Mouse (Mus musculus): ENCODE measurements around the gene Mmp21. TPM values are rescaled to one million over a fixed set of nuclear protein-coding genes. Genes with fewer than 3 reads are reported as not detected.
A peak's percentile ranks its signal among the peaks of the same experiment; 100 is the strongest.
"Not testable (repeated sequence)": the region's sequence is repeated elsewhere in the genome, so short reads cannot be mapped to it uniquely, and the experiment has no call there.

Mmp21 gene
- total RNA-seq (2021): under 1 TPM; 0.20 to 0.25 TPM
- long read RNA-seq: 0 reads

GRCm38 (mm10) chr7:133679961-133680360 is at the start of gene Mmp21:
Mmp21 (minus strand) TSS chr7:133680061.
- no peak for DNase-seq (ENCODE audit: low spot score in 2 of 2)

- peak in 1 of 2 experiments; percentile 58 for DNase-seq (ENCODE audit: low spot score in 2 of 2)
These were observed 49.5 kb upstream of the Mmp21 start for GRCm38 (mm10) chr7:133729351-133729750.

- DNase-seq (ENCODE audit: low spot score in 2 of 2): no peak
These were observed 47.2 kb upstream of the Mmp21 start for GRCm38 (mm10) chr7:133727027-133727426.

- no peak for DNase-seq (ENCODE audit: low spot score in 2 of 2)
These were observed 45.7 kb upstream of the Mmp21 start for GRCm38 (mm10) chr7:133725571-133725970.

GRCm38 (mm10) chr7:133724844-133725243 is 45.0 kb upstream of the Mmp21 start:
- no peak for DNase-seq (ENCODE audit: low spot score in 2 of 2)

- DNase-seq (ENCODE audit: low spot score in 2 of 2): no peak
These were observed 40.8 kb upstream of the Mmp21 start for GRCm38 (mm10) chr7:133720616-133721015.

- DNase-seq (ENCODE audit: low spot score in 2 of 2): no peak
These were observed 38.7 kb upstream of the Mmp21 start for GRCm38 (mm10) chr7:133718580-133718979.

- no peak for DNase-seq (ENCODE audit: low spot score in 2 of 2)
These were observed 35.5 kb upstream of the Mmp21 start for GRCm38 (mm10) chr7:133715387-133715786.

GRCm38 (mm10) chr7:133707301-133707700 is 27.4 kb upstream of the Mmp21 start:
- DNase-seq (ENCODE audit: low spot score in 2 of 2): no peak

GRCm38 (mm10) chr7:133703906-133704305 is 24.0 kb upstream of the Mmp21 start:
- no peak for DNase-seq (ENCODE audit: low spot score in 2 of 2)

GRCm38 (mm10) chr7:133702333-133702732 is 22.5 kb upstream of the Mmp21 start:
- no peak for DNase-seq (ENCODE audit: low spot score in 2 of 2)

GRCm38 (mm10) chr7:133701366-133701765 is 21.5 kb upstream of the Mmp21 start:
- no peak for DNase-seq (ENCODE audit: low spot score in 2 of 2)

- no peak for DNase-seq (ENCODE audit: low spot score in 2 of 2)
These were observed 20.0 kb upstream of the Mmp21 start for GRCm38 (mm10) chr7:133699885-133700284.

GRCm38 (mm10) chr7:133698021-133698709 is 18.3 kb upstream of the Mmp21 start:
- DNase-seq (ENCODE audit: low spot score in 2 of 2): no peak

GRCm38 (mm10) chr7:133685644-133686043 is 5.8 kb upstream of the Mmp21 start:
- not testable (repeated sequence) for DNase-seq (ENCODE audit: low spot score in 2 of 2)

- DNase-seq (ENCODE audit: low spot score in 2 of 2): no peak
These were observed 4.8 kb upstream of the Mmp21 start for GRCm38 (mm10) chr7:133684701-133685100.

- no peak for DNase-seq (ENCODE audit: low spot score in 2 of 2)
These were observed 4.2 kb upstream of the Mmp21 start for GRCm38 (mm10) chr7:133684110-133684509.

- DNase-seq (ENCODE audit: low spot score in 2 of 2): no peak
These were observed 3.8 kb upstream of the Mmp21 start for GRCm38 (mm10) chr7:133683626-133684025.

GRCm38 (mm10) chr7:133679439-133679838 is 422 bp downstream of the Mmp21 start:
- no peak for DNase-seq (ENCODE audit: low spot score in 2 of 2)

GRCm38 (mm10) chr7:133678716-133679115 is 1.1 kb downstream of the Mmp21 start:
- DNase-seq (ENCODE audit: low spot score in 2 of 2): no peak

GRCm38 (mm10) chr7:133676002-133676401 is 3.9 kb downstream of the Mmp21 start:
- DNase-seq (ENCODE audit: low spot score in 2 of 2): no peak

- no peak for DNase-seq (ENCODE audit: low spot score in 2 of 2)
These were observed 9.0 kb downstream of the Mmp21 start for GRCm38 (mm10) chr7:133670846-133671245.

GRCm38 (mm10) chr7:133669946-133670345 is 9.9 kb downstream of the Mmp21 start:
- DNase-seq (ENCODE audit: low spot score in 2 of 2): no peak

Data from layer of hippocampus, adult 18-20 months (tissue).